11 mouse cellular contexts compared by ENCODE assay signal in genomic region chr5:134583884-134584213, GRCm38 (mm10). TPM values are rescaled to one million over a fixed set of nuclear protein-coding genes. Genes with fewer than 3 reads are reported as not detected.
DNase-seq lines count a peak whose midpoint lies in the region; ATAC-seq and TF ChIP-seq lines count a peak whose summit lies in the region.
"Had no signal": no experiment of that assay in that cellular context is flagged by ENCODE, and none has a peak within 500 bp of the region (broad histone marks: within the 10 kb centered on the region; RNA-seq: fewer than 3 reads in every experiment).

No protein-coding gene starts in this region.

- no peak for TF ChIP-seq POLR2A in CH12.LX (IDR thresholded peaks at IDR 0.05; ENCODE audit: low read depth, low read length)

- 83% methylated on average over 3 of the region's 3 CpGs for WGBS in hindbrain, embryonic 12.5 days
- WGBS in hindbrain, postnatal 0 days: 71% methylated on average over 3 of the region's 3 CpGs
- WGBS in embryonic facial prominence, embryonic 10.5 days: 89% methylated on average over 3 of the region's 3 CpGs
- WGBS in limb, embryonic 15.5 days: 69% methylated on average over 3 of the region's 3 CpGs

- H3K4me3 ChIP-seq in hindbrain, embryonic 12.5 days: no peak overlapping the region
- no peak overlapping the region for H3K4me3 ChIP-seq in hindbrain, postnatal 0 days (ENCODE audit: low read length)
- peak overlapping the region; percentile 98 to 100 (median 100) for H3K4me3 ChIP-seq in CH12.LX (replicated peaks in 1 of 3; ENCODE audit: low read depth in 2 of 3, low read length in 2 of 3, poor library complexity in 1 of 3)
- peak overlapping the region; percentile 92 for H3K4me3 ChIP-seq in embryonic facial prominence, embryonic 10.5 days
- H3K4me3 ChIP-seq in limb, embryonic 15.5 days: peak overlapping the region; percentile 73

- H3K4me2 ChIP-seq in hindbrain, embryonic 12.5 days (replicated peaks): peak overlapping the region; percentile 81
- H3K4me2 ChIP-seq in hindbrain, postnatal 0 days (ENCODE audit: low read depth, low read length): no peak overlapping the region
- peak overlapping the region; percentile 94 for H3K4me2 ChIP-seq in CH12.LX (ENCODE audit: insufficient read depth, low read depth, poor library complexity, severe bottlenecking)
- peak overlapping the region; percentile 73; the same call in 1 of the 2 replicates for H3K4me2 ChIP-seq in limb, embryonic 15.5 days

- DNase-seq in hindbrain, postnatal 0 days (ENCODE audit: low spot score): no peak
- DNase-seq in CH12.LX (ENCODE audit: extremely low read depth): no peak
- DNase-seq in embryonic facial prominence, embryonic 10.5 days (ENCODE audit: low spot score): no peak
- no peak for DNase-seq in adrenal gland, adult 8-10 months
- no peak for DNase-seq in gastrocnemius, adult 8-10 months (ENCODE audit: low spot score in 2 of 2)
- DNase-seq in yolk sac, embryonic 10.5 days (ENCODE audit: low spot score): no peak
- DNase-seq: right cerebral cortex, postnatal 4 days had no signal

- TF ChIP-seq RAD21 in CH12.LX (IDR thresholded peaks at IDR 0.05; ENCODE audit: low read depth, low read length): no peak

- H3K36me3 ChIP-seq in hindbrain, embryonic 12.5 days: peaks cover 16% of the 10 kb centered on the region
- H3K36me3 ChIP-seq in hindbrain, postnatal 0 days (ENCODE audit: insufficient read depth, low read length): no peaks in the 10 kb centered on the region
- peaks cover 20 to 33% of the 10 kb centered on the region in 2 experiments for H3K36me3 ChIP-seq in CH12.LX (replicated peaks in 1 of 2; ENCODE audit: control insufficient read depth in 1 of 2, insufficient read depth in 1 of 2, low read length in 1 of 2)
- H3K36me3 ChIP-seq in embryonic facial prominence, embryonic 10.5 days (replicated peaks): peaks cover 40% of the 10 kb centered on the region
- H3K36me3 ChIP-seq in limb, embryonic 15.5 days: peaks cover 20% of the 10 kb centered on the region

- 0 out of 2 replicates have a peak overlapping the region, but pooled peaks have one; percentile 85 for H3K9ac ChIP-seq in hindbrain, embryonic 12.5 days
- H3K9ac ChIP-seq in hindbrain, postnatal 0 days (replicated peaks; ENCODE audit: low read length): no peak overlapping the region
- H3K9ac ChIP-seq in CH12.LX (ENCODE audit: insufficient read depth, low read depth): peak overlapping the region; percentile 99
- H3K9ac ChIP-seq in limb, embryonic 15.5 days: no peak overlapping the region

- in situ Hi-C loops in CH12.LX (cut with MboI; ENCODE audit: low pct_ligation_motif_present, low pct_unique_long_range_greater_than_20kb, low sequenced_read_pairs): loop anchor here (5.0 kb wide), 2 partner anchors 33 to 87 kb away; partner anchors contain the start of gene Lat2

- TF ChIP-seq EP300 in CH12.LX (IDR thresholded peaks at IDR 0.05; ENCODE audit: low read length): no peak

- no peak for ATAC-seq in hindbrain, embryonic 12.5 days (ENCODE audit: low FRiP score)
- ATAC-seq in hindbrain, postnatal 0 days: no peak
- no peak for ATAC-seq in limb, embryonic 15.5 days (ENCODE audit: insufficient number of reproducible peaks, low FRiP score, low TSS enrichment, low read depth)
- ATAC-seq: Patski had no signal

- no peaks in the 10 kb centered on the region for H3K27me3 ChIP-seq in hindbrain, embryonic 12.5 days
- no peaks in the 10 kb centered on the region for H3K27me3 ChIP-seq in hindbrain, postnatal 0 days (ENCODE audit: insufficient read depth, low read length)
- H3K27me3 ChIP-seq in CH12.LX (replicated peaks): no peaks in the 10 kb centered on the region
- H3K27me3 ChIP-seq in embryonic facial prominence, embryonic 10.5 days (replicated peaks; ENCODE audit: low read depth, poor library complexity, severe bottlenecking): no peaks in the 10 kb centered on the region
- H3K27me3 ChIP-seq in limb, embryonic 15.5 days: no peaks in the 10 kb centered on the region
- H3K27me3 ChIP-seq: Patski had no signal

- dilution Hi-C loops in CH12.LX (cut with MboI; ENCODE audit: extremely low pct_ligation_motif_present, extremely low pct_unique_long_range_greater_than_20kb, low sequenced_read_pairs): no loop called here

- H3K9me3 ChIP-seq in hindbrain, embryonic 12.5 days (replicated peaks): no peaks in the 10 kb centered on the region
- no peaks in the 10 kb centered on the region for H3K9me3 ChIP-seq in hindbrain, postnatal 0 days (ENCODE audit: low read length)
- no peaks in the 10 kb centered on the region for H3K9me3 ChIP-seq in CH12.LX (replicated peaks; ENCODE audit: low read length)
- no peaks in the 10 kb centered on the region for H3K9me3 ChIP-seq in embryonic facial prominence, embryonic 10.5 days
- no peaks in the 10 kb centered on the region for H3K9me3 ChIP-seq in limb, embryonic 15.5 days

- H3K79me2 ChIP-seq in CH12.LX (replicated peaks; ENCODE audit: control insufficient read depth, extremely low read depth, insufficient read depth, poor library complexity, severe bottlenecking): peaks cover 44% of the 10 kb centered on the region

- no peak overlapping the region for H3K27ac ChIP-seq in hindbrain, embryonic 12.5 days
- H3K27ac ChIP-seq in hindbrain, postnatal 0 days: no peak overlapping the region
- H3K27ac ChIP-seq in CH12.LX (ENCODE audit: insufficient read depth, low read depth): no peak overlapping the region
- H3K27ac ChIP-seq in embryonic facial prominence, embryonic 10.5 days (replicated peaks): no peak overlapping the region
- no peak overlapping the region for H3K27ac ChIP-seq in limb, embryonic 15.5 days

- no peak for TF ChIP-seq CTCF in hindbrain, postnatal 0 days (IDR thresholded peaks at IDR 0.05; ENCODE audit: low read depth)
- TF ChIP-seq CTCF in CH12.LX (conservative IDR thresholded peaks at IDR 0.05 in 1 of 2, IDR thresholded peaks at IDR 0.05 in 1 of 2; ENCODE audit: low read depth in 2 of 2, low read length in 2 of 2): no peak

- H3K4me1 ChIP-seq in hindbrain, embryonic 12.5 days: peaks cover 10% of the 10 kb centered on the region
- H3K4me1 ChIP-seq in hindbrain, postnatal 0 days (ENCODE audit: insufficient read depth, low read length): peaks cover 5% of the 10 kb centered on the region
- H3K4me1 ChIP-seq in CH12.LX (ENCODE audit: control insufficient read depth in 1 of 2, insufficient read depth in 2 of 2): peaks cover 2 to 48% of the 10 kb centered on the region in 2 experiments; a peak in 3 of 4 replicates
- H3K4me1 ChIP-seq in embryonic facial prominence, embryonic 10.5 days: peaks cover 12% of the 10 kb centered on the region
- H3K4me1 ChIP-seq in limb, embryonic 15.5 days: peaks cover 11% of the 10 kb centered on the region

RNA-seq across cellular contexts. Expression of gene Rfc2, which starts 2.7 kb away (rescaled TPM):
- 226 and 228 TPM in 2 replicates for polyA plus RNA-seq in hindbrain, embryonic 12.5 days (2016; fragmentation: Nextera tagmentation; extraction: Ambion mirVana)
- 50.9 and 76.3 TPM in 2 replicates for total RNA-seq in hindbrain, postnatal 0 days (2014; rRNA removed)
- polyA plus RNA-seq in hindbrain, postnatal 0 days (2015; fragmentation: Nextera tagmentation; extraction: Ambion mirVana): 164 and 168 TPM in 2 replicates
- 223 and 237 TPM in 2 replicates for total RNA-seq in CH12.LX (2012; rRNA removed)
- 219 and 222 TPM in 2 replicates for total RNA-seq in CH12.LX (2014; rRNA removed)
- 267 and 283 TPM in 2 replicates for polyA plus RNA-seq in CH12.LX (2012; ENCODE audit: insufficient read length, low read depth)
- polyA plus RNA-seq in embryonic facial prominence, embryonic 10.5 days (2016; fragmentation: Nextera tagmentation; extraction: Ambion mirVana): 414 and 415 TPM in 2 replicates
- polyA plus RNA-seq in limb, embryonic 15.5 days (2015; fragmentation: Nextera tagmentation; extraction: Ambion mirVana): 226 and 241 TPM in 2 replicates
- 10 to 100 TPM; 39.8 to 56.8 (median 46.2) TPM for total RNA-seq in adrenal gland, adult 8-10 months (2022)
- 10 to 100 TPM; 16.0 to 23.8 (median 19.5) TPM for total RNA-seq in gastrocnemius, adult 8-10 months (2022)

RNA-seq across cellular contexts. Expression of gene Syna, which starts 23.9 kb away (rescaled TPM):
- polyA plus RNA-seq in hindbrain, embryonic 12.5 days (2016; fragmentation: Nextera tagmentation; extraction: Ambion mirVana): 0.18 and 0.23 TPM in 2 replicates
- not detected in 2 replicates for total RNA-seq in hindbrain, postnatal 0 days (2014; rRNA removed)
- polyA plus RNA-seq in hindbrain, postnatal 0 days (2015; fragmentation: Nextera tagmentation; extraction: Ambion mirVana): 0.81 TPM in 2 replicates
- total RNA-seq in CH12.LX (2012; rRNA removed) (0.08 and 0.13 TPM in 2 replicates), CH12.LX (2014; rRNA removed) (0.13 TPM in 1 of 2 replicates, not detected in the other)
- 2.3 and 4.0 TPM in 2 replicates for polyA plus RNA-seq in CH12.LX (2012; ENCODE audit: insufficient read length, low read depth)
- polyA plus RNA-seq in embryonic facial prominence, embryonic 10.5 days (2016; fragmentation: Nextera tagmentation; extraction: Ambion mirVana): 0.10 TPM in 1 of 2 replicates, not detected in the other
- polyA plus RNA-seq in limb, embryonic 15.5 days (2015; fragmentation: Nextera tagmentation; extraction: Ambion mirVana): 0.09 and 0.17 TPM in 2 replicates
- not detected for total RNA-seq in adrenal gland, adult 8-10 months (2022)
- not detected for total RNA-seq in gastrocnemius, adult 8-10 months (2022)
- total RNA-seq: megakaryocyte-erythroid progenitor cell, adult 5-6 weeks had no signal

RNA-seq across cellular contexts. Expression of gene Lat2, which starts 31.0 kb away (rescaled TPM):
- polyA plus RNA-seq in hindbrain, embryonic 12.5 days (2016; fragmentation: Nextera tagmentation; extraction: Ambion mirVana): 3.4 and 5.2 TPM in 2 replicates
- 0.93 and 2.8 TPM in 2 replicates for total RNA-seq in hindbrain, postnatal 0 days (2014; rRNA removed)
- polyA plus RNA-seq in hindbrain, postnatal 0 days (2015; fragmentation: Nextera tagmentation; extraction: Ambion mirVana): 1.6 and 4.8 TPM in 2 replicates
- total RNA-seq in CH12.LX (2012; rRNA removed) (89.7 and 100 TPM in 2 replicates), CH12.LX (2014; rRNA removed) (121 and 130 TPM in 2 replicates)
- 108 and 112 TPM in 2 replicates for polyA plus RNA-seq in CH12.LX (2012; ENCODE audit: insufficient read length, low read depth)
- 3.4 and 3.7 TPM in 2 replicates for polyA plus RNA-seq in embryonic facial prominence, embryonic 10.5 days (2016; fragmentation: Nextera tagmentation; extraction: Ambion mirVana)
- 7.9 and 8.8 TPM in 2 replicates for polyA plus RNA-seq in limb, embryonic 15.5 days (2015; fragmentation: Nextera tagmentation; extraction: Ambion mirVana)
- 10 to 100 TPM in 2 of 4 experiments, 1 to 10 TPM in 2; 4.8 to 11.3 (median 8.0) TPM for total RNA-seq in adrenal gland, adult 8-10 months (2022)
- 1 to 10 TPM in 1 of 4 experiments, under 1 TPM in 2, not detected in 1; 0.59 to 1.9 (median 0.88) TPM for total RNA-seq in gastrocnemius, adult 8-10 months (2022)

RNA-seq across cellular contexts. Expression of gene Clip2, which starts 31.6 kb away (rescaled TPM):
- polyA plus RNA-seq in hindbrain, embryonic 12.5 days (2016; fragmentation: Nextera tagmentation; extraction: Ambion mirVana): 12.6 and 13.0 TPM in 2 replicates
- total RNA-seq in hindbrain, postnatal 0 days (2014; rRNA removed): 133 and 150 TPM in 2 replicates
- polyA plus RNA-seq in hindbrain, postnatal 0 days (2015; fragmentation: Nextera tagmentation; extraction: Ambion mirVana): 10.7 and 10.9 TPM in 2 replicates
- total RNA-seq in CH12.LX (2012; rRNA removed) (6.5 and 8.7 TPM in 2 replicates), CH12.LX (2014; rRNA removed) (4.7 and 5.4 TPM in 2 replicates)
- polyA plus RNA-seq in CH12.LX (2012; ENCODE audit: insufficient read length, low read depth): 15.7 and 16.7 TPM in 2 replicates
- polyA plus RNA-seq in embryonic facial prominence, embryonic 10.5 days (2016; fragmentation: Nextera tagmentation; extraction: Ambion mirVana): 5.8 and 6.8 TPM in 2 replicates
- 3.3 and 3.9 TPM in 2 replicates for polyA plus RNA-seq in limb, embryonic 15.5 days (2015; fragmentation: Nextera tagmentation; extraction: Ambion mirVana)
- 10 to 100 TPM; 18.8 to 28.2 (median 22.9) TPM for total RNA-seq in adrenal gland, adult 8-10 months (2022)
- total RNA-seq in gastrocnemius, adult 8-10 months (2022): 1 to 10 TPM; 1.4 to 2.1 (median 1.9) TPM

RNA-seq across cellular contexts. Expression of gene Eif4h, which starts 55.4 kb away (rescaled TPM):
- 397 and 418 TPM in 2 replicates for polyA plus RNA-seq in hindbrain, embryonic 12.5 days (2016; fragmentation: Nextera tagmentation; extraction: Ambion mirVana)
- 472 and 489 TPM in 2 replicates for total RNA-seq in hindbrain, postnatal 0 days (2014; rRNA removed)
- polyA plus RNA-seq in hindbrain, postnatal 0 days (2015; fragmentation: Nextera tagmentation; extraction: Ambion mirVana): 298 and 304 TPM in 2 replicates
- 408 and 445 TPM in 2 replicates for total RNA-seq in CH12.LX (2012; rRNA removed)
- total RNA-seq in CH12.LX (2014; rRNA removed): 432 and 470 TPM in 2 replicates
- 391 and 417 TPM in 2 replicates for polyA plus RNA-seq in CH12.LX (2012; ENCODE audit: insufficient read length, low read depth)
- polyA plus RNA-seq in embryonic facial prominence, embryonic 10.5 days (2016; fragmentation: Nextera tagmentation; extraction: Ambion mirVana): 593 and 603 TPM in 2 replicates
- 408 and 425 TPM in 2 replicates for polyA plus RNA-seq in limb, embryonic 15.5 days (2015; fragmentation: Nextera tagmentation; extraction: Ambion mirVana)
- 100 to 1,000 TPM; 241 to 258 (median 257) TPM for total RNA-seq in adrenal gland, adult 8-10 months (2022)
- total RNA-seq in gastrocnemius, adult 8-10 months (2022): 10 to 100 TPM; 85.4 to 90.6 (median 87.9) TPM

Comparison
In these comparisons a context has a peak if more than half of its experiments do, and no peak if none do; other contexts are left out.
1. H3K9ac ChIP-seq: peak in hindbrain, embryonic 12.5 days (single experiment) and CH12.LX (single experiment); none in hindbrain, postnatal 0 days (single experiment) and limb, embryonic 15.5 days (single experiment).
2. H3K4me3 ChIP-seq: peak in CH12.LX (3 of 3), embryonic facial prominence, embryonic 10.5 days (single experiment) and limb, embryonic 15.5 days (single experiment); none in hindbrain, embryonic 12.5 days (single experiment) and hindbrain, postnatal 0 days (single experiment).
3. RNA of gene Lat2, which starts 31.0 kb away (polyA plus RNA-seq): 108 to 112 TPM in CH12.LX; 7.9 to 8.8 TPM in limb, embryonic 15.5 days, 3.4 to 5.2 TPM in hindbrain, embryonic 12.5 days, 1.6 to 4.8 TPM in hindbrain, postnatal 0 days and 3.4 to 3.7 TPM in embryonic facial prominence, embryonic 10.5 days; every median in the first group is over 10 times any median in the second.